ENCODE assay signal across 8 mouse cellular contexts in the genomic region with DNA sequence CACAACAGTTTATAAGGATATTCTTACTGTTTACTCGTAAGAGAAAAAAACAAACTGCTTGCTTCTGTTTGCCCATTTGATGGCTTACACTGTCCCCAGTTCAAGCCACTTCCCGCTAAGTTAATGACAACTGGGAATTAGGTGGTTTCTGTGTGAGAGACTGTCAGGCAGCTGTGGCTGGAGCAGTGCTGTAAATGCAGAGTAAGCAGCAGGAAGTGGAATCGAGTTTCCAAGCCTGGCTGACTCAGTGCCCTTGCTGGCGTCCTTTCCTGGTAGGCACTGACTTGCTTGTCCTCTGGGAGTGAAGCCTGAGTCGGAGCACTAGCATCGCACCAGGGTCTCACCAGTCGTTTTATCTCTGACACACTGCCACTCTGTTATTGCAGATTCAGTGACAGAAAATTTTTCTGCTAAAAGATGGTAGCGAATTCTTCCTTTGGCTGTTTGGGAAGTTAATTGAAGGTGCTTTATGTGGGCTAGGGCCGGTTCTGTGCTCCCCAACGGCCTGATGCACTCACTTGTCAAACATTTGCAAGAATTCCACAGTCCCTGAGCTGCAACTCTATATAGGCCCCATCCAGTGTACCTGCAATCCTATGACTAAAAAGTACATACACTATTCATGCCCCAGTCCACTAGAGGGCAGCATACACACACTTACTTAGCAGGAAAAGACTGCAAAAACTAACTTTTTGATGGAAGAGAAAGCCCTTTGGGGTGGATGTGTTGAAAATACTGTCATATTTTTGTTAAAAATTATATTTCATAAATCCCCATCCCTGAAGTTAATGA. TPM values are rescaled to one million over a fixed set of nuclear protein-coding genes. Genes with fewer than 3 reads are reported as not detected.
A peak's percentile ranks its signal among the peaks of the same experiment; 100 is the strongest.
DNase-seq lines count a peak whose midpoint lies in the region; ATAC-seq and TF ChIP-seq lines count a peak whose summit lies in the region.

No protein-coding gene starts in this region.

- 40% methylated on average over 10 of the region's 10 CpGs for WGBS in heart, embryonic 11.5 days (ENCODE audit: insufficient replicate concordance)
- WGBS in lung, postnatal 0 days, result 45% methylated on average over 10 of the region's 10 CpGs
- WGBS in olfactory bulb, adult 2 months, result 40% methylated on average over 10 of the region's 10 CpGs

- no peaks in the 10 kb centered on the region for H3K36me3 ChIP-seq in heart, embryonic 11.5 days (ENCODE audit: control insufficient read depth, insufficient read depth, low read length)
- H3K36me3 ChIP-seq in lung, postnatal 0 days (ENCODE audit: insufficient read depth, low read length), result no peaks in the 10 kb centered on the region

- H3K4me3 ChIP-seq in heart, embryonic 11.5 days (ENCODE audit: low read depth, low read length), result no peak overlapping the region
- no peak overlapping the region for H3K4me3 ChIP-seq in lung, postnatal 0 days (ENCODE audit: low read depth, low read length)
- no peak overlapping the region for H3K4me3 ChIP-seq in olfactory bulb, adult 2 months (ENCODE audit: insufficient read depth, low read depth, low read length)

- no peak for TF ChIP-seq POLR2A in olfactory bulb, adult 2 months (IDR thresholded peaks at IDR 0.05; ENCODE audit: insufficient read depth, low read depth, low read length)

- no peak overlapping the region for H3K4me2 ChIP-seq in heart, embryonic 11.5 days
- no peak overlapping the region for H3K4me2 ChIP-seq in lung, postnatal 0 days (replicated peaks; ENCODE audit: low read depth, low read length)

- TF ChIP-seq EP300 in lung, postnatal 0 days (IDR thresholded peaks at IDR 0.05), result no peak

- TF ChIP-seq CTCF in lung, postnatal 0 days (IDR thresholded peaks at IDR 0.05), result peak; percentile 89
- no peak for TF ChIP-seq CTCF in olfactory bulb, adult 2 months (IDR thresholded peaks at IDR 0.05; ENCODE audit: insufficient read depth, low read depth, low read length)

- peak; percentile 62 for DNase-seq in heart, adult 8-10 months (ENCODE audit: low spot score)
- peak; percentile 45 for DNase-seq in Muller cell, postnatal 12 days (ENCODE audit: inconsistent ontology term)
- peak; percentile 67 to 82 for DNase-seq in cerebellum, postnatal 10 days
- peak; percentile 67 for DNase-seq in gastrocnemius, postnatal 25 days
- peak; percentile 39 to 52 for DNase-seq in kidney, adult 8-10 months
- DNase-seq in lung, postnatal 0 days (ENCODE audit: low spot score), result peak; percentile 68

- no peak overlapping the region for H3K9ac ChIP-seq in heart, embryonic 11.5 days (ENCODE audit: low read depth, low read length)
- no peak overlapping the region for H3K9ac ChIP-seq in lung, postnatal 0 days (replicated peaks; ENCODE audit: low read depth)

- no peaks in the 10 kb centered on the region for H3K27me3 ChIP-seq in heart, embryonic 11.5 days (ENCODE audit: control insufficient read depth, insufficient read depth, low read length)
- no peaks in the 10 kb centered on the region for H3K27me3 ChIP-seq in lung, postnatal 0 days (replicated peaks; ENCODE audit: insufficient read depth, low read length)

- no peak overlapping the region for H3K27ac ChIP-seq in heart, embryonic 11.5 days (ENCODE audit: low read depth, low read length)
- H3K27ac ChIP-seq in lung, postnatal 0 days (ENCODE audit: low read length), result no peak overlapping the region
- H3K27ac ChIP-seq in olfactory bulb, adult 2 months (ENCODE audit: insufficient read depth, low read depth, low read length), result 0 out of 2 replicates have a peak overlapping the region, but pooled peaks have one; percentile 8

- H3K4me1 ChIP-seq in heart, embryonic 11.5 days (ENCODE audit: control insufficient read depth, insufficient read depth, low read length), result peaks cover 6% of the 10 kb centered on the region; the same call in 1 of the 2 replicates
- H3K4me1 ChIP-seq in lung, postnatal 0 days (ENCODE audit: insufficient read depth, low read depth, low read length), result peaks cover 4% of the 10 kb centered on the region; the same call in 1 of the 2 replicates
- peaks cover 7% of the 10 kb centered on the region for H3K4me1 ChIP-seq in olfactory bulb, adult 2 months (ENCODE audit: control insufficient read depth, insufficient read depth, low read length)

- no peak for ATAC-seq in heart, embryonic 11.5 days (replicated peaks; ENCODE audit: insufficient number of reproducible peaks, low FRiP score, low TSS enrichment)
- ATAC-seq in lung, postnatal 0 days, result no peak

- H3K9me3 ChIP-seq in heart, embryonic 11.5 days (replicated peaks; ENCODE audit: control insufficient read depth, low read length), result no peaks in the 10 kb centered on the region
- H3K9me3 ChIP-seq in lung, postnatal 0 days (ENCODE audit: low read length), result no peaks in the 10 kb centered on the region

RNA-seq across cellular contexts. Expression of a gene that starts 24.3 kb away (rescaled TPM):
- total RNA-seq in heart, adult 8-10 months (2022), result 10 to 100 TPM; 41.3 to 54.2 (median 48.0) TPM
- 89.8 and 99.4 TPM in 2 replicates for polyA plus RNA-seq in heart, embryonic 11.5 days (2014; fragmentation: Nextera tagmentation; extraction: Ambion mirVana)
- 10 to 100 TPM; 23.6 to 24.1 TPM for total RNA-seq in gastrocnemius, postnatal 25 days (2021)
- polyA plus RNA-seq in lung, postnatal 0 days (2015; fragmentation: Nextera tagmentation; extraction: Ambion mirVana), result 128 and 141 TPM in 2 replicates
- not detected in 2 replicates for polyA plus RNA-seq in olfactory bulb, adult 2 months (2012; ENCODE audit: insufficient read depth, insufficient read length, low replicate concordance, missing spikeins)

RNA-seq across cellular contexts. Expression of a gene that starts 49.9 kb away (rescaled TPM):
- total RNA-seq in heart, adult 8-10 months (2022), result under 1 TPM in 3 of 4 experiments, not detected in 1; 0.16 to 0.24 (median 0.19) TPM
- polyA plus RNA-seq in heart, embryonic 11.5 days (2014; fragmentation: Nextera tagmentation; extraction: Ambion mirVana), result 3.7 and 5.8 TPM in 2 replicates
- total RNA-seq in gastrocnemius, postnatal 25 days (2021), result under 1 TPM; 0.56 to 0.69 TPM
- 2.3 and 2.4 TPM in 2 replicates for polyA plus RNA-seq in lung, postnatal 0 days (2015; fragmentation: Nextera tagmentation; extraction: Ambion mirVana)
- polyA plus RNA-seq in olfactory bulb, adult 2 months (2012; ENCODE audit: insufficient read depth, insufficient read length, low replicate concordance, missing spikeins), result not detected in 2 replicates
